Mouse (Mus musculus) naive thymus-derived CD4-positive, alpha-beta T cell, adult 2 months (primary cell): ENCODE measurements around the gene Zfp366.
"Not testable (repeated sequence)": the region's sequence is repeated elsewhere in the genome, so short reads cannot be mapped to it uniquely, and the experiment has no call there.

Source experiments
- DNase-seq: peaks from one replicate; pipeline ENCODE4 v3.0.0-alpha.2; 2011; ENCODE audit warnings: low read depth

Gene Zfp366

GRCm38 (mm10) chr13:99184155-99184886 lies at the start of gene Zfp366:
Gene Zfp366, plus strand, starts transcription at chr13:99184823.
- no peak for DNase-seq

- DNase-seq, result no peak
These were observed 46.0 kb upstream of the Zfp366 start for GRCm38 (mm10) chr13:99138351-99139255.

- no peak for DNase-seq
These were observed 38.2 kb upstream of the Zfp366 start for GRCm38 (mm10) chr13:99146355-99146871.

GRCm38 (mm10) chr13:99147645-99148111 lies 36.9 kb upstream of the Zfp366 start:
- no peak for DNase-seq

- no peak for DNase-seq
These were observed 34.9 kb upstream of the Zfp366 start for GRCm38 (mm10) chr13:99149551-99150305.

- no peak for DNase-seq
These were observed 34.0 kb upstream of the Zfp366 start for GRCm38 (mm10) chr13:99150626-99151025.

GRCm38 (mm10) chr13:99151121-99151520 lies 33.5 kb upstream of the Zfp366 start:
- DNase-seq, result no peak

- no peak for DNase-seq
These were observed 32.2 kb upstream of the Zfp366 start for GRCm38 (mm10) chr13:99152305-99152930.

GRCm38 (mm10) chr13:99157709-99158108 lies 26.9 kb upstream of the Zfp366 start:
- no peak for DNase-seq

- no peak for DNase-seq
These were observed 25.9 kb upstream of the Zfp366 start for GRCm38 (mm10) chr13:99158773-99159172.

- DNase-seq, result no peak
These were observed 21.6 kb upstream of the Zfp366 start for GRCm38 (mm10) chr13:99163071-99163470.

- DNase-seq, result no peak
These were observed 20.9 kb upstream of the Zfp366 start for GRCm38 (mm10) chr13:99163521-99164359.

GRCm38 (mm10) chr13:99164360-99164759 lies 20.3 kb upstream of the Zfp366 start:
- DNase-seq, result no peak

GRCm38 (mm10) chr13:99169401-99169800 lies 15.2 kb upstream of the Zfp366 start:
- no peak for DNase-seq

- no peak for DNase-seq
These were observed 14.3 kb upstream of the Zfp366 start for GRCm38 (mm10) chr13:99170337-99170736.

GRCm38 (mm10) chr13:99173849-99174248 lies 10.8 kb upstream of the Zfp366 start:
- DNase-seq, result no peak

GRCm38 (mm10) chr13:99182828-99183227 lies 1.8 kb upstream of the Zfp366 start:
- not testable (repeated sequence) for DNase-seq

- DNase-seq, result no peak
These were observed 1.2 kb upstream of the Zfp366 start for GRCm38 (mm10) chr13:99183257-99183895.

GRCm38 (mm10) chr13:99185573-99185972 lies 950 bp downstream of the Zfp366 start:
- no peak for DNase-seq
